Mouse (Mus musculus) ovary, postnatal 10 days (tissue): Measurements from ENCODE around the gene Map1b.

ENCODE experiments used
- DNase-seq: peaks from one replicate; pipeline ENCODE4 v3.0.0; 2022; ENCODE audit warnings: low spot score

Gene Map1b

DNA sequence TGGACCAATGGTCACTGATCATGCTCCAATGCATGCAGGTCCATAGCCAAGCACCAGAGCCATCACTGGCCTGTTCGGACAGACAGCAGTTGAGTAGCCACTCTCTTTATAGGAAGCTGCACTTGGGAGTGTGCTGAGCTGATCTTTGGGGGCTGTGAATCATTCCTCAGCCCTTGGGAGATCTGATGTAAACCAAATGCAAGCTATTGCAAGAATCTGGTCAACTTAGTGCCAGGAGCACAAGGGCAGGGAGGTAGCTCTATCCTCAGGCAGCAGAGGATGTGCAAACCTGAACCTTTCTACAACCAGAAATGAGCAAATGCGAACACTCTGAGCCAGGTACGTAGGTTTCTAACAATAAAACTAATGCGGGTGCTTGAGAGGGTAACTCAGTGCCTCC lies 26.3 kb downstream of the Map1b start:
- no peak for DNase-seq

DNA sequence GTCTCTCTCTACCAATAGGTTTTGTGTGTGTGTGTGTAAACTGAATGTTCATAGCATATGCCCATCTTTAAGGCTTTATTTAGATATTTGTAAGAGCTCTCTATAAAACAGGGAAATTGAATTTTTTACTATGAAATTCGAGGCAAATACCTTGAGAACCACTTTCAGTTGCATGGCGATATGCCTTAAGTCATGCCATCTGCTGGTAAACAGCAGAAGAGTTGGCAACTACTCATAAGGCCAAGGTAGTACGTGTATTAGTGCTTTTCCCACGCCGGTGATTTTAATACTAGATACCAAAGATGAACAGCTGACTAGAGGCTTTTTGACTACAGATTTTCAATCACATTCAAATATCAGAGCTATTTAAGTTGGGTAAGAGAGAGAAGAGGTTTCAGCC lies 27.2 kb downstream of the Map1b start:
- no peak for DNase-seq

DNA sequence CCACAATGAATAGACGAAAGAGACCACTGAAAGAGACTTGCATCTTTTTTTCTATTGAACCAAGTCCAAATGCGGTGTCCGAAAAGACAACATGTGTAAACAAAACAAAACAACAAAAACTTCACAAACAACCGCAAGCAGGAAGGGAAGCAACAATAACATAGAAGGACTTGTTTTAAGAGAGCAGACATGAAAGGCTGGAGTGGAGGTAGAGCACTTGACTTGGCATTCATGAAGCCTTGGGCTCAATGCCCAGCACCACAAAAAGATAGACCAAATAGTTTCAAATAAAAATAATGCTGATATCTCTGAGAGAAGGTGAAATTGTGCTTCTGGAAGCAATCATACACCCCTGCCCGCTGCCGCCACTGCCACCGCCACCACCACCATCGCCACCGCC lies 30.5 kb downstream of the Map1b start:
- DNase-seq, result no peak

DNA sequence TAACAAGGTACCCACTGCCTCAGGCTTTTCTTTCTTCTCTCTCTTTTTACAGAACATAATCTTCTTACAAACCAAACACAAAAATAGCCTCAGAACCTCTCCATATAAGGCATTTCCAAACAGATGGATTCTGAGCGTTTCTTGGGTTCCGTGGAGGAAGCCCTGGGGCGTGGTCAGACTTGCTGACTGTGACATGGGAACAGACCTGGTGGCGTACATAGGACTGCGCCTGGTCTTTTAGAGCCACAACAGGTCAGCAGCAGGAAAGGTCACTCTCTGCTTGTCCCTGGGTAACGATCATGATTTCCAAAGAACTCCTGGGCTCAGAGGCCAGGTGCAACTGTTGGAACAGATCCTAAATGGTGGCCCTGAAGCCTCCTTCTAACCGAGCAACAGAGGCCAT lies 31.0 kb downstream of the Map1b start:
- no peak for DNase-seq

DNA sequence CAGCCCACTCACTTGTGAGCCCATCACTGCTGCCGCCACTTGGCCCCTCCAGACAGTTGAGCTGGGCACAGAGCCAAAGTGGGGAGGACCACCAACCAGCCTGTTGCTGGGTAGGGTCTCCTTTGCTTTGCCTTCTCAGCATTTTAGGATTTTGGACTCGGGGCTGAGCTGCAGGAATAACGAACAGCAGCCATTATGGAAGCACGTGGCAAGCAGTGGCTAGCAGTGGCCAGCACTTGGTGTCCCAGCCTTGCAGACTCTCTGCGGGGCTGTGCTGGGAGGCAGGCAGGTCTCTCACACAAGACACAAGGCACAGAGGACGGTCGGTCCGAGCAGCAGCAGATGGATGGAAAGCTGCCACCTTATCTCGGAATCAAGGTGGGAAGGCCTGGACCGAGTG lies 31.4 kb downstream of the Map1b start:
- no peak for DNase-seq

DNA sequence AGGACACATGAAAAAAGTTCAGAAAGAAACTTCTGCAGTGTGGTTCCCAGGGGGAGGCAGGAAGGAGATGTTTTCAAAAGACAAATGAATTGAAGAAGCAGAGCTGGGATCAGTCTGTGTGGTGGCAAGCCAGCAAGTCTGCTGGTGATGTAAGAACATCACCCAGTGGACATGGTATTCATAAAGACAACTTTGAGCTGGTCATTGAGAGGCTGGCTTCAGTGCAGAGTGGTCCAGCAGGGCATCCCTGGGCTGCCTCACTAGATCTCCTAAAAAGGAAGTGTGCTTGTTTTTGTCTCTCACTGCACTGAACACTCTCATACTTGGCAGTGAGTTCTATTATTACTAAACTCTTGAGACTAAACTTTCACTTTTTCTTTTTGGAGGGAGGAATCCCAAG lies 32.9 kb downstream of the Map1b start:
- DNase-seq, result no peak

DNA sequence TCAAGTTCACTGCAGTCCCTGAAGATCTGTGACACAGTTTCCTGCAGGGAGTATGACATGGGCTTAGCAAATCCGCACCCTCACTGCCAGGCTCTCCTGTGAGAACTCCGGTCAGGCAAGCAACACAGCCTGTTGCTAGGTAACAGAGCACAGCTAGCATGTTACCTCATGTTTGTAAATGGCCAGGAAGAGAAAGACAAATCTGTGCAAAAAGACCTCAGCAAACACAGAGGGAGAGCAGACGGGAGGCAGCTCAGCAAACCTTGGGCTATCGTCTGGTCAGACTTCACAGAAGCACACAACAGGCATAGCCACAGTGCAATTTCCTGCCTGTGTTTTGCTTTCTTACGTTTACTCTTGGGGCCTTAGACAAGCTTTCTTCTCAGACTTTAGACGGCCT lies 40.9 kb downstream of the Map1b start:
- DNase-seq, result no peak

DNA sequence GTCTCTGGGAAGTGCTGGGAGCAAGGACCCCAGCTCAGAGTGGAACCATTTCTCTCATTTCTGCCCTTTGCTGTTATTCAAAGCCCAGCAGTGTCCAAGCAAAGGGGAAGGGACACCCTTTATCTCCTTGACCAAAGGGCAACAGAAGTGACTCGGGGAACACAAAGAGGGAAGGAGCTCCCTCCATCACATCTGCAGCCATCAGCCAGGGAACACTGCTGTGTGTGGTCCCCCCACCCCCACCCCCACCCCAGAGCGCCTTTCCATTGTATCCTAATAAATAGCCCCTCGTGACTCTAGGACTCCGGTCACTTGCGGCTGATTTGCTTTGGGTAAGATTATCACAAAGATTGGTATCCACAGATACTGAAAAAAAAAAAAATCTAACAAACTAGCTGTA lies 41.3 kb downstream of the Map1b start:
- DNase-seq, result no peak

DNA sequence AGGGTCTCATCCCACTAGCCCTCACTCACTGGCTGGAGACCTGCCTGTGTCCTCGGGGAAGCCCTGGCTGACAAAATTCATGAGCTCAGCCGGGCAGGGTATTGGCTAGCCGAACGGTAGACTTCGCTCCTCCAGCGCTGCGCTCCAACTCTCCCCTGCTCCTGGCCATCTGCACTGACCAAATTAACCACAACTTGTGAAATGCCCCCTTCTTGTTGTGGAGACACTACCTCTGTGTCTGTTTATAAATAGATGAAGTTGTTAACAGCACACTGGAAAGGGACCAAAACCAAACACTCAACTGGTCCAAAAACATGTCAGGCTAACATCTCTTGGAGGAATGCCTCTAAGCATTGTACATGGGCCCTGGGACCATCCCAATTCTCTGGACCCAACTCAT lies 42.2 kb downstream of the Map1b start:
- DNase-seq, result no peak

DNA sequence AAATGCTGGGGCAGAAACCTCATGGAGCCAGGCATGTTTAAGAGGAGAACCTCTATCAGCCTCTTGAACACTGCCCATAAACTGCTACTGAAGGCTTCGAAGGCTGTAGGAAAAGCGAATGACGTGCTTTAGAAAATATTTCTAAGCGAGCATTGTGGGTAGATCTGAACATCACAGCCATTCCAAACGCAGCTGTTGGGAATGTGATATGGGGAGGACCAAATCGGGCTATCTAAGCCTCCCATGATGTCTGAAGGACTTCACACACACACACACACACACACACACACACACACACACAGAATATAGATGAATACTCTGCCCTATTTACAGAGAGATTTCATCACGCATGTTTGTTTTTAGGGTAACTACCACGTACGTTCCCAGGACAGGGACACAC lies 44.3 kb downstream of the Map1b start:
- DNase-seq, result no peak

DNA sequence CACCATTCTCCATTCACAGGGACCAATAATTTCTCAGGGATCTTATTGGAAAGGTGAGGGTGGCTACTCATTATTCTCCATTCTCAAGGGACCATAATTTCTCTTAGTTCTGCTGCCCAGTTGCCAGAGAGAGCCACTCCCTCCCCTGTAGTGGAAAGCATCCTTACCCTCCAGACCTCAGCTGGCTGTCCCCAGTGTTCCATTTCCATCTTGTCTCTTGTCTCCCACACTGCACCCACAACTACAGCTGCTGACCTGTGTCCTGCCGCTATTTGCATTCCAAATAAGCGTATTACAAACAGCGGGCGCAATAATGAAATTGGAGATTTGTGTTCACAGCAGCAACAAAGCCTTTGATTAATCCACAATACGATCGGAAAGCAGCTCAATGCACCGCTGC lies 46.3 kb downstream of the Map1b start:
- no peak for DNase-seq

DNA sequence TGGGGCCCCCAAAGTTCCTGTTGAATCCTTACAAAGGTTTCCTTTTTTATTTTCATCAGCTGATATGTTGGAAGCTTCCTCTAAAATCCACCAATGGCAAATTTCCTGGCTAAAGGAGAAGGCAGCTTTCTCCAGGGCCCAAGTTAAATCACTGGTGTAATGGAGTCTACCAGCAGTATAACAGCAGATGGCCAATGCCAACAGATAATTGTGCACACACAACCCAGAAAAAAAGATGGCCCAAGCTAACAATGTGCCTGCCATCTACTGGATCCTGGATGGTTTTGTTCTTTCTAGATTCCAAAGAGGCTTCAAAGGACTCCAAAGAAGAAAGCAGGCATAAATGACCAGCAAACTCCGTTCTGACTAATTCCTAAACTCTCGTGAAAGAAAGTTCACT lies 48.1 kb downstream of the Map1b start:
- DNase-seq, result no peak

DNA sequence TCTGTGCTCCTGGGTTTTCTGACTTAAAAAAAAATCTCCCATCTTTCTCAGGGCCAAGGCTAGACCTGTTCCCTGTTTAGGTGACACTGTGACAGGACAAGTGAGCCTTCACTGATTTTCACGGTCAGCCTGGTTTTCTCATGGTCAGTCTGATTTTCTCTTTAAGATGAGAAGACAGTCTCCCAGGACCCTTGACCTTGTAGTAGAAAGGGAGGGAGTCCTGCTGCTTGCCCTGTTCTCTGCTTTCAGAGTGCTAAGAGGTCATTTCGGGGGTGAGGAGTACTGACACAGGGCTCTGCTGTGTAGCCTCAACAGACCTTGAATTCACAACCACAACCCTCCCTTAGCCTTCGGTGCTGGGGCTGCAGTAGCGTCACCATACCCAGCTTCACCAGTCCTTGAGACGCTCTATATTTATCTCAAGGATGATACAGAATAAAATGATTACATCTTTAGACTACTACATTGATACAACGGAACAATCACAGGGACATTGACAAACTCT lies 49.5 kb downstream of the Map1b start:
- no peak for DNase-seq

DNA sequence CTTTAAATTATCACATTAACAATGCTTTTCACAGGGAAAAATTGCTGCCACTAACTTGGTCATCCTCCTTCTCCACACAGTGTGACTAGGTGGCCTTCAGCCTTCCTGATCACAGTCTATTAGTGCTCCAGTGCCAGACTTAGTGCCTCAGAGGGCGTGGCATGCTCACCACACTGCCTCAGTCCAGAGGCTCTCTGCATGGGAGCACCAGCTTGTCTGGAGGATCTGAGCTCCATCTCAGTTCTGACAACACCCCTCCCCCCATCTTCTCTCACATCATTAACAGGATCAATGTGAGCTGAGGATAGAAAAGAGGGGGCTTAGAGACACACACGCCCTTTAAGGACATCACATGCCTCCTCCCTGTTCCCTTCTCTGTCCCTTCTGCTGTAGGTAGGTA lies 50.3 kb downstream of the Map1b start:
- no peak for DNase-seq

DNA sequence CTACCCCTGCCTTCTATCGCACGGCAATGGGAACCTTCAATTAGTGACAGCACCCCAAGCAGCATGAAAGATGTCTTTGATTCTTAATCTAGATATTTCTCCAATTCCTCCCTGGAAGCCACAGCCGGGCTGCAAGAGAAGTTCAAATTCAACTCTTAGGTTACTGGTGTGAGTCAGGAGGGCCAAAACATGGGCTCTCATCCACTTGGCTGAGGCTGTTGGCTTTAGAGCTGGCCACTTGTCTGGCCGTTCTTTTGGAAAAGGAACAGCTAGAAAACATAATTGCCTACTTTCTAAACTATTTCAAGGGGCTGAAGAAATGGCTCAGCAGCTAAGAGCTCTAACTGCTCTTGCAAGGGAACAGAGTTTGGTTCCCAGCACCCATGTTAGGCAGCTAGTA lies 51.8 kb downstream of the Map1b start:
- DNase-seq, result no peak

DNA sequence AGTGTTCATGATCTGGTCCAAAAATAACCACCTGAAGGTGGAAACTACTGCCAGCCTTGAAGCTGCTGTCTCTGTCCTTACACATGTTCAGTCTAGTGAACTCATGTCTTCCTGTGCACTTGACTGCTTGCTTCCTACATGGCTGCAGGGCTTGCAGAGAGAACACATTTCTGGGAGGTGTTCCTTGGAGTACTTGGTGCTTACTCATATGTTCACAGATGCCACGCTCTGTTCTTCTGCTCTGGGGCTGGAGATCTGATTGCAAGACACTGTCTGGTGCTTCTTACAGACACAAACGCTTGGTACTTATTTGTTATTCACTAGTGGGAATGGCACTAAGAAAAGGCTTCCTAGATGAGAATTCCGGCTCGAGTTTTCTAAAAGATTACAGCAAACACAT lies 54.5 kb downstream of the Map1b start:
- no peak for DNase-seq

DNA sequence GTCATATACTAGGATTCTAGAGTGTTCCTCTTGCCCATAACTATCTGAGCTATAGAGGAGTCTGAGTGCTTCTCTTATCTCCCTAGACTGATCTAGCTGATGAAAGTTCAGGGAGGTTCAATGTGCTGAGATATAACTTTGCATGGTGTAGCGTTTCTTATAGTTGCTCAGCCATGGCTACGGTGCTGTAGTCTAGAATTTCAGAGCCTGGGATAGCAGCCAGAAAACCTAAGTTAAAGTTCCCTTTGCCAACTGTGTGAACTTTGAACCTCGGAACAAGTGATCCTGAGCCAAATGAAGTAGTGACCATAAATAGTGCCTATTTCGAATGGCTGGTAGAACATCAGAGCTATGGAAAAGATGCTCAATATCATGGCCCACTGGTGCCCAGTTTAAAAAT lies 56.7 kb downstream of the Map1b start:
- DNase-seq, result no peak

DNA sequence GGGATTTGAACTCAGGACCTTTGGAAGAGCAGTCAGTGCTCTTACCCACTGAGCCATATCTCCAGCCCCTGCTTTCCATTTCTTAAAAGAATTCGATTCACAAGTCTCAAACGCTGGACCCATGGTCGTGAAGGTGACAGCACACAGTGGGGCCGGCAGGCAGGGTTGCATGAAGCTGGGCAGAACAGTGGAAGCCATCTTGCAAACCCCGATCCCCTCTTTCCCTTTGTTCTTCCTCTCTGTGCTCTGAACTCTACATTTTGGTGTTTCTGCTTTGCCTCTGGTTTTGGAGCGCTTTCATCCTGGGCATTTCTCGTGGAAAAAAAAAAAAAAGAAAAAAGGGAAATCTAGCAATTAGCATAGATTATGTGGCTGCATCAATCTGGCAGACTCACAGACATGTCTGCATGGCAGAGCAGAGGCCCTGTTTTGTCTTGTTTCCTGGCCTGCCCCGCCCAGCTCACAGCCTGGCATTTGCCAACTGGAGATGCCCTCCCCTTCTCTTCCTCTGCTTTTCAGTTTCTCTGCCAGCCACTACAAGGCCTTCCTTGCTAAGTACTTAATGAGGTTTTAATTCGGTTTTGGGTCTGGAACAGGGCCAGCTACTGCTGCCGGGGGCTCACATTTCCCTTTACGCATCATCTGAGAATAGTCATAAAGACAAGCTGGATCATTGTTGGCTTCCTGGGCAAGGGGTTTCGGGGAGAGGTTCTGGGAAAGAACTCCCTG lies 57.5 kb downstream of the Map1b start:
- no peak for DNase-seq

DNA sequence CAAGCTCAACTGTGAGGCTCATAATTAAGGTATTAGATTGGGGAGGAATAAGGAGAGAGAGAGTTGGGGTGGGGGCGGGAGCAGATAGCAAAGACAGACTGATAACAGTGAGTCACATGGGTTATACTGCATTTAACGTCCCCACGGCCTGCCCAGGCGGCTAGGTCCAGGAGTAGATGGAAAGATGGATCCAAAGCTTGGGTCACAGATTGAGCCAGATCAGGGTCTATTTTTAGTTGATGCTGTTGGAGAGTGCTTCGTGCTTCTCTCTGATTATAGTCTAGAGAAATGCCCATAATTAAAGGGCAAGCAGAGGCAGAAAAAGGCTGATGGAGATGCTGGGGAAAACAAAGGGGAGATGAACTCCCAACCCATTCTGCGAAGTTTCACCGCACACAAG lies 61.4 kb downstream of the Map1b start:
- DNase-seq, result no peak

DNA sequence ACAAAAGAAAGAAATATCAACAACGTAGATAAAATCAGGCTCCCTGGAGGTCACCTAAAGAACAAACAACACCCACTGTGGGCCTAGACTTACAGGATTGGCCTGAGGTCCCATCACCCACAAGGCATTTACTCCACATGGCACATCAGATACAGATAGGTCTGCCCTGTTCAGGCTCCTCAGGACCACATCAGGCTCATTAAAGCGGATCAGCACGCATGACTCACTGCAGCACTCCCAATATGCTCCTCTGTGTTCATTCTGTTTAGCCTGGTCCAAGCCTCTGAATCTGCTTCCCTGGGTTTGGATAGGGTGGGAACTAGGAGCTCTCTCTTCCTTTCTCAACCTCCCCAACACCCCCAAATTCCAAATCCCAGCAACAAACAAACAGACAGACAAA lies 63.9 kb downstream of the Map1b start:
- DNase-seq, result no peak

DNA sequence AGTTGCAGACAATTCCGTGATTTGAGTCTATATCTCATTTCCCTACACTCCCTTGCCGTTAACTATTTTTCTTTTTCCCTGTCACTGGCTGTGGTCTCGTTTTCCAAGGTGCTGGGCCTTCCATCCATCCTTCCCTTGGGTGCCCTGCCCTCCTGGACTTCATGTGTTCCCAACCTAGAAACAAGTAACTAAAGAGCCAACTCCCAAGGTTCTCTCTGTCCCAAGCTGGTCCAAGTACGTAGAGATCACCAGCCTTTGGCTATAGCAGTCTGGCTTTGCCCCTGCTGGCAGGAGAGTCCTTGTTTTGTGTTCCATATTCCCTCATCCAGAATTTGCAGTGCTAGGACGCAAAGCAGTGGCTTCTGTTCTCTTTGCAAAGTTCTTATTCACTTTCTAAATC lies 65.1 kb downstream of the Map1b start:
- DNase-seq, result no peak

DNA sequence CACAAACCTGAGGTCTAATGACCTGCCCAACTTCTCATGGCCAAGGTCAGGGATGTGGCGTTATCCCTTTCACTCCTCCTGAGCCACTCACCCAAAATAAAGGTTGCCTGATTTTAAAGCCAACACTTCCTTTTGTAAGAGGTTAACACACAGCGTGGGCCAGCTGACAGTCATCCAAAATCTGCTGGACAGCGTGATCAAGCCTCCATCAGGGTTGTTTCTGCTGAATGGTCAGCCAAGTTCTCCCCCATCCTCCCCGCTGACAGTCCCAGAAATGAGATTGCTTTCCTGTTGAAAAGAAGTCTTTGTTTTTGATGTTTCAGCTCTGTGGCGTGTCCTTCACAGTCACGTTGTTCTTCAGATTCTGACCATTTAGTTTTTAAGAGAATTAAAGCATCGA lies 65.6 kb downstream of the Map1b start:
- no peak for DNase-seq

DNA sequence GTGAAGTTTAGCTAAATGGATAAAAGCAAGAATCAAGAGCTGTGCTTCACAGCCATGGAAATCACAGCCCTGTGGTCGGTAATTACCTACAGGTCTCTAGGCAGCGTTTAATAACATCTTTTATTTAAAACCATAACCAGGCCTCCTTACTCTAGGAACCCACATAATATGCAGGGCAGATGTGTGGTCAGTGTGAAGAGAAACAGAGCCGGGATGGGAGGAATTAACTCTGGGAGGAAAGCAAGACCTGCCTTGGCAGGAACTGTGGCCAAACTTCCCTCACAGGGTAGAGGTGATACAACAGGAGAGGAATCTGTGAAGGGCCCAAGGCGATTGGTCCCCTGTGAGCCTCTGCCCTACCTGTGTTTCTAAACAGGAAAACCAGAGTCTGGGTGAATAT lies 66.8 kb downstream of the Map1b start:
- DNase-seq, result no peak

DNA sequence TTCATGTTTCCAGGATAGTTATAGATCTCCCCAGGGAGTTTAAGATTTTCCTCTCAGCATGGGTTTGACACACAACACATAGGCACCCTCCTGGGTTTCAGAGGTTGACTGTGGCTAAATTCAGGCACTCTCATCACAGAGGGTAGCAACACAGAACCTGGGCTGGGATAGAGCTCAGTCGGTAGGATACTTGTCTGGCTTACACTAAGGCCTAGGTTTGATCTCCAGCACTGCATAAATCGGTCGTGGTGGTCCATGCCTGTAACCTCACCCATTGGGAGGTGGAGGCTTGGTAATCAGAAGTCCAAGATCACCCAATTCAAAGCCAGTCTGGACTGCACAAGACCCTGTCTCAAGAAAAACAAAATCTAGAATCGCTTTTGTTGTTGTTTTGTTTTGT lies 68.1 kb downstream of the Map1b start:
- no peak for DNase-seq
